Mouse (Mus musculus): ENCODE measurements around the gene Gabbr2.

The Gabbr2 gene

DNA sequence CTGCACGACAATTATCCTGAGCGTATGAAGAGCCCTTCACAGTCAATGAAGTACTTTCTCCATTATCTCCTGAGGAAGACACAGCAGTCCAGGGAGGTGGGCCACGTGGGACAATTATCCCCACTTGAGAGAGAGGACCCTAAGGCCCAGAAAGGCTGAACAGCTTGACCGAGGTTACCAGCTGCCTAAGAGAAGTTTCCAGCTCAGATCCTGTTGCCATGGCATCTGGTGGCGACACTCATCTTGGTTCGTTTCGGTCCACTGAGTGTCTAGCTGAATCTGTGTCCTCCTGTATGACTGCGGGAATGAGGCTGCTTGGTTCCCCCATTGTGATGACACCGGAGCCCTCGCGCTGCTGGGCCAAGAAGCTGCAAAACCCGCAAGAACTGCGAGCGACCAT lies 76.2 kb downstream of the Gabbr2 start:
- no peak for DNase-seq

DNA sequence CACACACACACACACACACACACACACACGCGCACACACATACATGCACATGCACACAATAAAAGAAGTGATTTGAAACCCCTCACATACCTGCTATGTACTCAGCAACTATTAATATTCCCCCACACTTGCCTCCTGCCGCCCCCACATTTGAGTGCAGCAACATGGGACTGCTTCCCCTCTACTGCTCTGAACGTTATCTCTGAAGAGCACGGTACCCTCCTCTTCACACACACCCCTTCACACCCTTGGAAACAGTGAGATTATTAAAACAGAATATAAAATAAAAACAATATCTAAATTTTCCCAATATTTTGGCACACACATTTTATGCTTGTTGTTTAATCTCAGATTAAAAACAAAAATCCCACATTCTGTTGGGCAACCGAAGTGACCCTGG lies 77.1 kb downstream of the Gabbr2 start:
- no peak for DNase-seq

- DNase-seq: no peak
Measured at GRCm38 (mm10) chr4:46906036-46906691, 85.5 kb downstream of the Gabbr2 start.

DNA sequence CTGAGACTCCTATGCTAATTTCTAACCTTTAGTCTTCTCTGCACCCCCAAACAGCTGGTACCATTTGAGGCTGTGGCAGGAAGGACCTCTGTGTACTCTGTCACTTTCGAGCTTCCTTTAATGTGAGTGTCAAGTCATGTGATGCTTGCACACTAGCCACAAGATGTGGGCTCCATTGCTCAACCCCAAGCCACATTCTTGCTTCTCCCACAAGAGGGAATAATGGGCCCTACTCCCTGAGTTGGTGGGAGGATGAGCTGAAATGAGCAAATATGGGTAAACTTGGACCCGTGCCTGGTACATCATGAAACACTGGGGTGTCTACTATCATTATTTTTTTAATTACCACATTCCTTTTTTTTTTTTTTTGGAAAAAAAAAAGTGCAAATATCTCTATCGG lies 86.5 kb downstream of the Gabbr2 start:
- DNase-seq: no peak

GRCm38 (mm10) chr4:46904129-46904528 lies 87.5 kb downstream of the Gabbr2 start:
- no peak for DNase-seq

DNA sequence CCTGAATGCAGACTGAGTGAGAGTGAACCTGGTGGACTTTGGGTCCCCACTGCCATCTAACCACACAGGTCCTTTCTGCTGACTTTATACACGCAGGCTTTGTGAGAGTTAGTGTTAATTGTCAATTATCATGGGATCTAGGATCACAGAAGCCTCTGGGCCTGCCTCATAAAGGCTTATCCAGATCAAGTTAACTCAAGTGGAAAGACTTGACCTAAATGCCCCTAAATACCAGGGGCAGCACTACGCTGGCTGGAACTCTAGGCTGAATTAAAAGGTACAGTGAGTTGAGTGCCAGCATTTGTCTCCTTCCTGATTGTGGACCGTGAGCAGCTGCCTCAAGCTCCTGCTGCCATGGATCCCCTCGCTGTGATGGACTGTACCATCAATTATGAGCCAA lies 93.1 kb downstream of the Gabbr2 start:
- DNase-seq: no peak

- DNase-seq: peak in 1 of 2 experiments; percentile 48
Measured at GRCm38 (mm10) chr4:46897634-46898399, 93.9 kb downstream of the Gabbr2 start.

GRCm38 (mm10) chr4:46894144-46894543 lies 97.5 kb downstream of the Gabbr2 start:
- DNase-seq: peak; percentile 62 to 64

DNA sequence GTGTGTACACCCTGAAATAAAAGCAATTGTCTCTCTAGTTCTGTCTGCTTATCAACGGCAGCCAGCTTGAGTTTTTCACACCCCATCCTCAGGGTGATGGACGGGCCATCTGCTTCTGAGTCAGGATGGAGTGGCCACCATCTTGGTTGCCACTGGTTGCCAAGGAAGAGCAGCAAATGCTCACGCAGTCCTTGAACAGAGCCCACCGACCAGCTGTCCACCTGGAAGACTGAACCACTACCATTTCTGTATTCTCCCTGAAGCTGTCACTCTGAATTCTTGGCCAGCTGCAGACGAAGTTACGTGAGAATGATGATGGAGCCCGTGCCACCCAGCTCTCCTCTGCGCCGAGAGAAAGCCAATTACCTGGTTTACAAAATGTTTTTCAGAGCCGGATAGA lies 102.5 kb downstream of the Gabbr2 start:
- DNase-seq: peak in 1 of 2 experiments; percentile 56

DNA sequence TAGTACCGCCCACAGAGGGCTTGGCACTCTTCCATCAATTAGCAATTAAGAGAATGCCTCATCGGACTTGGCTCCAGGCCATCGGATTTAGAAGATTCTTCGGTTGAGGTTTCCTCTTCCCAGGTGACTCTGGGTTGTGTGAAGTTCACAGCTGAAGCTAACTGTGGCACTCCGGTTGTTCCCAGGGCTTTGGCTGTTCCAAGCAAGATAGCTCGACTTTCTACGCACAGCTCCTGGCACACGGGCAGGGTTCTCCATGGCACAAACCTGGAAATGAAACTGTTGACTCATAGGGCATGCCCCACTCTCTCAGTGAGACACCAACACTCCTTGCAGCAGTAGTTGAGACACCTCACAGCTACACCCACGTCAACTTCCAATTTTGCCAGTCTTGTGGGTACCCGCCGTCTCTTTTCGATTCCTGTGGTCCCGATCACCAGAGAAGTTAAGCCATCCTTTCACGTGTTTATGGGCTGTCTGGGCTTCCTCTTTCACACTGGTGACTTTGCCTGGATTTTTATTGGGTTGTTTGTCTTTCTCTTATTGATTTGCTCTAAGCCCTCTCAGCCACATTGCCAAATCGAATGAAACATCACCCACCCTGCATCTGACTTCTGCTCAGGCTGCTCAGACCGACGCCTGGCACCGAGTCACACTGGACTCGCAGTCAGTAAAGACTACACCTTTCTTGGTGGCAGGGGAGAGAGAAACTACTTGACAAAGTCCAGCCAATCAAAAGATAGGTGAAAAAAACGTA lies 105.9 kb downstream of the Gabbr2 start:
- peak; percentile 55 to 64 for DNase-seq

DNA sequence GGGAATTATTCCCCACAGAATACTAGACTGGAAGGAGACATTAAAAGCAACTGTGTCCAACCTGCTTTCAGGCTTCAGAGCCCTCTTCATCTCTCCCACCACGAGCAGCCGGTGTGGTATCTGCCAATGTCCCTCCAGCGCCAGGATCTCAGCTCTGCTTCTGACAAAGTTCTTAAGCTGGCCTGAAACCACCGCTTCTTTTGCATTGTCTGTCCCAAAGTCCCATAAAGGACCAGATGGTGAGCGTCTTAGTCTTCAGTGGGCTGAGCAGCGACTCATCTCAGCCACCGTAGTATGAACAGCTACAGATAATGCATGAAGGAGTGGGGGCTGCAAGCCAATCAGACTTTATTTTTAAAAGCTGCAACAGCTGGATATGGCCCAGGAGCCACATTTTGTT lies 107.5 kb downstream of the Gabbr2 start:
- DNase-seq: peak in 1 of 2 experiments; percentile 30

DNA sequence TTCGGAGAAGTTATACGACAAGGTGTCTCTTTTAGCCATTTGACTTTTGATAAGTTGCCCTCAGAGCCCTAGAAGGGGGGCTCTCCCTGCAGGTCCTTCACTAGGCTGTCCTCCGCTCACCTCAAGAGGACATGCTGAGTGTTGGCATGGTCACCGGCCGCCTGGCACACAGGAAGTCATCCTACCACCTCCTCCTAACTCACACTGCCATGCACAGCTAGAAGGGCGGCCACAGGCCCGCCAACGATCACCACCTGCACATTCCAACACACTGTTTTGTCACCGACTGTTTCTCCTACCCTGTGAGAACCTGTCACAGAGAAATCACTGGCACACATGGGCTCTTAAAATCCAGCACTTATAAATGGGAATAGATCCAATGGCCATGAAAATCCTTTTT lies 108.1 kb downstream of the Gabbr2 start:
- peak; percentile 75 to 80 for DNase-seq

DNA sequence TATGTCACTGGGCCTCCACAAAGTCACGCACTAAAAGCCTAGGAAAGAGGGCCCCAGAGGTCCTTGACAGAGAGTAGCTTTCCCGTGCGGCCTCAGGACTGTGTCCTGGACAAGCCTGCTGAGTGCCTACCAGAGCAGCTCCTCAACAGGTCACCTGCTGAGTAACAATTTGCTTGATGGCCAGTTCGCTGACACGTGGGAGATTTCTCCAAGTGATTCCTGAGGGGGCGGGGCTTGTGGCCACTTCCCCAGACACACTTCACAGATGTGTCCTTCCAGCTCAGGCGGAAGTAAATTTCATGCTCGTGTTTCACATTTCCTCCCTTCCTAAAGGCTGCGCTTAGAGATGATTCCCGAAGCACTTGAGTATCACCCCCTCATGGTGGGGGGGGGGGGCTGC lies 108.6 kb downstream of the Gabbr2 start:
- peak in 1 of 2 experiments; percentile 62 for DNase-seq

DNA sequence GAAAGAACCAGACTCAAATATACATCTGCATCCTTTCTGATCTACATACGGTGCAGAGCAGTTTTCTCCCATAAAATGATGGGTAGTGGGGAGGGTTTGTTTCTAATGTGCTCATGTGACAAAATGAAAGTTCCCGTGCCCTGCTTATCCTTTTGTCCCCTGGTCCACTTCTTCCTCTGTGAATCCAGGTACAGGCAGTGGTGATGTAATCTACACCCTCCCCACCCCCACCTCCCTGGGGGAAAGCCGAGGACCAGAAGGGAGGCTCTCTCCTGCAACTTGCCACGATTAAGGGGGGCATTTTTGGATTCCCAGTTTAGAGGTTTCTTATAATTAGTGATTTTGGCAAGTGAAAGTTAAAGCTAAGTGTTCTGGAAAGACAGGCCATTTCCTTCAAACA lies 110.4 kb downstream of the Gabbr2 start:
- peak in 1 of 2 experiments; percentile 60 for DNase-seq

DNA sequence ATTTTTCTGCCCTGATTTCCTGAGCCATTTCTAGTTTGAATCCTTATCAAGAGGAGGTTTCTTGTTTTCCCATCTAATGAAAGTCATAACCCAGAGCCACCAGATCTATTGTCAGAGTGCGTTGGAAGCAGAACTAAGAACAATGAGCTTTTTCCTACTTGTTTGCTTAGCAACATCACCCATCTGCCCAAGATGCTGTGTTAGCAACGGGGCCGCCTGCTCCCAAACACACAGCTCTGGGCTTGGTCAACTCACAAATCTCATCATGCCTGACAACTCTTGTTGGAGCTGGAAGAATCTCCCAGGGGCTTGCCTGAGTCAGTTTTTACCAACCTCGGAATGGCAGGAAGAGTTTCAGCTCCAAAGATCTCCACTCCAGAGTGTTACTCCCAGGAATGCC lies 111.7 kb downstream of the Gabbr2 start:
- DNase-seq: no peak

DNA sequence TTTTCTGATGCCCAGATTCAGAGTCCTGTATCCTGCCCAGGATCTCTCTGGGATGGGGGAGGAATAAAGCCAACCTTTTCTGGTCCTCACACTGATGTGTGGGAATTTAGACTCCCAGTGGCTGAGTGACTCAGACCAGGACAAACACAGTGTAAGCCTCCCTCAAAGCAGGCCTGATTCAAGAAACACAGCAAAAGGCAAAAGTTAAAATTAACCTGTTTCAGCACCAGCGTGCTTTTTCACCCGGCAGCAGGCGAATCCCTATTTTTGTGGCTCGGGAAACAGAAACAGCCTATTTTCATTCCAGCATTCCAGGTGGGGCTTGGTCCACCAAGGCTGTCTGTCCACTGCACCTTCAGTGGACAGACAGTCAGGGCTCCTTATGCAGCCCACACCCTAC lies 118.9 kb downstream of the Gabbr2 start:
- no peak for DNase-seq

DNA sequence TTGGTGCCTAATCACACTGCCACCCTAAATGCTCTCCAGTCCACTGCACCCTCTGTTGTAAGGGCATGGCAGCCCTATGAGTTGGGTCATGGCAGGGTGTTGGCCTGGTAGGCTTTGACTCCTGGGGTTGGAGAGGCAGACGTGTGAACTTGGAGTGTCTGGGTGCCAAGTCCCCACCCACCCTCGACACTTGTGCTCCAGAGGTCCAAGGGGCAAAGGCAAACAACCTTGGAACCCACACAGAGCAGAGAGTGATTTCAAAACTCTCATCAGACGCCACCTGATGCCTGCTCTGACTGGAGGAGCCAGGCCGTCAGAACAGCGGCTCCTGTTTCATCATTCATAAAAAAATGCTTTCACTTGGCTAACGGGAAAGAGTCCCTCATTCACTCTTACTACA lies 121.5 kb downstream of the Gabbr2 start:
- DNase-seq: peak in 1 of 2 experiments; percentile 9

DNA sequence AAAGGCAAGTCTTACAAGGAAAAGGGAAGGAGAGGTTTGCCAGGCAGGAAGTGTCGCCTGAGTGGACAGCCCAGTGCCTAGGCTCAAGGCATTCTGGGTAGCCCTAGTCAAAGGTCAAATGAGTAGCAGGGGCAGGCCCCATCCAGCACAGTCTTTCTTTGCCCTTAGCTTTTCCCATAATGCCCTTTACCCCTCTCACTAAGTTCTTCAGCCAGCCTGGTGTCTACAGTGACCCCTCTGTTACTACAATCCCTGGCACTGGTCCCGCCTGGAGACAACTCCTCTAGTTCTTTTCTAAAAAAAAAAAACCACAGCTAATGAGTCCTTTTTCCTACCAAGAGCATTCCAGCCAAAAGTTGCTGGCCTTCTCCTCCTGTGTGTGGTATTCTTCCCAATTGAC lies 122.3 kb downstream of the Gabbr2 start:
- peak in 1 of 2 experiments; percentile 38 for DNase-seq

DNA sequence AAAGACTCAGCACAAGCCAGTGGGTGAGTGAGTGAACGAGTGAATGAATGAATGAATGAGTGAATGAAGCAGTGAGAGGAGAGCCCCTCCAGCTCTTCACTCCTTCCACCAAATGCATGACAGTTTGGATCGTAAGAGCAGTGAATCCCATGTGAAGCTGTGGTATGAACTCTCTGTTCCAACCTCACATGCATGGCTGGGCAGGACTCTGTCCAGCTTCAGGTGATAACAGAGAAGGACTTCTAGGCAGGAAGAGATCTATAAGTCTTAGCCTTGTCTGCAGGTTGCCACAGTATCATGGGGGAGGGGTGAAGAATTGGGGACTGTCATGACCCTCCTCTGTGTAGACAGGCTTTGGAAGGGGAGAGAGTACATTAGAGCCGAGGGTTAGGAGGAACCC lies 122.8 kb downstream of the Gabbr2 start:
- no peak for DNase-seq

DNA sequence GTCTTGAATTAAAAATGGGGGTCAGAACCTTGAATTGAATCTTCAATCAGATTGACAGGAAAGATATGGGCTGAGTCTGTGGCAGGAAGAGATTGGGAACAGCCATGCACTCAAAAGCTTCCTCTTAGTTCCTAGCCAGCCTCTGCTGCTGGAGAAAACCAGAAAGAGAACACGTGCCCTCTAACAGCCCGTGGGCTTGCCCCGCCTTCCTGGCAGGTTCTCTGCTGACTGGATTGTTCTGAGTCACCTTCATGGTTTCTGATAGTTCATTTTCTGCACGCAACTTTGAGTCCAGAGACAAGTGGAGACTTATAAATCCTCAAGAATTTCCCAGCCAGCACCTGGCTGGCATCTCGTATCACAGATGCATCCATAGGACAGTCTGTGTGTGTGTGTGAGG lies 123.5 kb downstream of the Gabbr2 start:
- DNase-seq: peak in 1 of 2 experiments; percentile 36

GRCm38 (mm10) chr4:46867779-46868178 lies 123.9 kb downstream of the Gabbr2 start:
- peak in 1 of 2 experiments; percentile 1 for DNase-seq

DNA sequence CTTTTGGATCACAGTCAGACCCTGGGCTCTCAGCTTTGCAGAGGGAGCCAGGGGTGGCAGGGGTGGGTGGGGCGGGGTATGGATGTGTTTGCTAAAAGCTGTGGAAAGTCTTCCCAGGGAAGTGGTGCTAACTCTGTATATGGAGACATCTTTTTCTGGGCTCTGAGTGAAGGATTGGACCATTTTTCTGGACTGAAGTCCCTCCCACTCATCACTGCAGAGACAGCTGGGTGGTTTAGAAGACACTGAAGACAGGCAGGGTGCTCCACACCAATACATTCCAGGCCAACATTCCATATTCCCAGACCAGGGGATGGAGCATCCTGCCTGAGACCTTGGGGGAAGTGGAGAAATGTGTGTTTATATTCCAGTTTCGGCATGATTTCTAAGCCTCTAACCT lies 125.6 kb downstream of the Gabbr2 start:
- peak in 1 of 2 experiments; percentile 2 for DNase-seq

DNA sequence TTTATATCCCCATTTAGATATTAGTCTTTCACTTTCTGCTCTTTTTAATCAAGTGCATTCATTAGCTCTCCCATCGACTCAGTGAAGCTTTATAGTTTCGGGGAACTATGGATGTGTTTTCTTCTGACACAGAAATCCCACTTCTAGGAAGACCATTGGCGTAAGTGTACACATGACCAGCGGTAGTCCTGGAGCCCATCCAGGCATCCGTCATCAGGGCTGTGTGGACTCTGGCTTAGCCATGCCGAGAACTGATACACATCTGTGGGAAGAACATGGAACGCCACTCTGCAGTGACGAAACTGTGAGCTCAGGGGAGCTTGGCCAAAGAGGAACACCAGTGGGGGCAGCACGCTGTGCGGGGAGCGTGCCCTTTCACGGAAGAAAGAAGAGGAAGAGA lies 128.0 kb downstream of the Gabbr2 start:
- DNase-seq: peak in 1 of 2 experiments; percentile 40

DNA sequence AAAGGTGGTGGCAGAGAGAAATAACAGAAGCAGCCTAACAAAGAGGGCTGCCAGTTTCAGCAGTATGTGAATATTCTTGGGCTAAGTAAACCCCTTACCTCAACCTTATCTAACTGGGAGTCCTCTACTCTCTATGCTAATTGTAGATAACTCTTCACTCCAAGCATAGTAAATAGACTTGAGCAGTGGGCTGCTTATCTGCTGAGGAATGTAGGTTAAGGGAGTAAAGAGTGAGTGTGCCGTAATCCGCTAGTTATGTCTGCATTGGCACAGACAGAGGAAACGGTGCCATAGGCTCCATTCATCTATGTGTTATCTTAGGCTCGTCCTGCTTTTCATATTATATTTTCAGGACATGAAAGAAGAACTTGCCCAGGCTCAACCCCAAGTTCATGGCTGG lies 129.0 kb downstream of the Gabbr2 start:
- DNase-seq: no peak
